Mouse (Mus musculus) Patski (cell line): ENCODE data around the gene Cask. TPM values are rescaled to one million over a fixed set of nuclear protein-coding genes. Genes with fewer than 3 reads are reported as not detected.

Source experiments
- ATAC-seq: fragments of 100-300 bp; one replicate; pipeline ENCODE4 v1.8.0; 2021
- CTCF ChIA-PET: fragments of 350-600 bp; sonication (Branson Sonifier 250); formaldehyde crosslinking; loops from one replicate; lab custom pipeline; 2022; ENCODE audit warnings: inconsistent platforms; lab: Charles Lee
- POLR2A ChIA-PET: fragments of 350-600 bp; sonication (Branson Sonifier 250); formaldehyde crosslinking; loops from one replicate; lab custom pipeline; 2022; ENCODE audit warnings: antibody characterized with exemption, inconsistent platforms; lab: Charles Lee
- DNase-seq: peaks from one replicate; pipeline ENCODE4 v3.0.0-alpha.2; 2011; ENCODE audit warnings: low read depth, low spot score
- H3K27me3 ChIP-seq: fragments of 371-371 bp; one replicate; pipeline ENCODE4 v1.5.1; 2021
- CTCF ChIP-seq: fragments of 100-300 bp; IDR thresholded peaks from one replicate; pipeline ENCODE4 v1.5.1; 2021
- in situ Hi-C: fragments of 300-500 bp; cut with MboI; formaldehyde crosslinking; loops from 3 replicates; pipeline ENCODE4 v1.11.1; 2018; ENCODE audit warnings: low pct_unique_long_range_greater_than_20kb, mixed read lengths
- polyA plus RNA-seq: library from polyadenylated mRNA; unstranded; gene quantifications from one replicate; pipeline ENCODE4 v1.2.3, GENCODE M21; 2021

Cask gene
- 70.1 TPM for polyA plus RNA-seq

DNA sequence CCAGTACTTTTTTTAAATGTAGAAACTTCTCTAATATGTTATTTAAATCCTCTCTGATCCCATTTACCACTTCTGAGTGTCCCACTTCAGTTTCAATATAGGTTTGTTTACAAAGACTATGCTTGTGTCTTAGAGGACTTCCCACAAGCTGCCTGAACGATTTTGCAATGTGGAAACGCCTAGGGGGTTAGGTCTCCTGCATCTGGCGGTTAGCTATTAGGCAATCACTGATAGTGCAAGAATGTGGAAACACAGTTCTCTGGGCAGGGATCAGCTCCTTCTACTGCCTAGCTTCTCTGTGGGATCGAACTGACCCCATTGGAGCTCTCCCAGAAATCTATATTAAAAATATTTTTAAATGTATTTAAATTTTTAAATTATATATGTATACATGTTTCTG lies at the start of gene Cask:
TSS of gene Cask (minus strand) at position 83 of the 400 bp plus-strand sequence.
- CTCF ChIA-PET = no interaction called here
- peaks cover 24% of the 10 kb centered on the region for H3K27me3 ChIP-seq
- in situ Hi-C loops = no loop called here
- ATAC-seq (peak; percentile 23), DNase-seq (no peak)
- TF ChIP-seq CTCF = no peak
- POLR2A ChIA-PET = no interaction called here

DNA sequence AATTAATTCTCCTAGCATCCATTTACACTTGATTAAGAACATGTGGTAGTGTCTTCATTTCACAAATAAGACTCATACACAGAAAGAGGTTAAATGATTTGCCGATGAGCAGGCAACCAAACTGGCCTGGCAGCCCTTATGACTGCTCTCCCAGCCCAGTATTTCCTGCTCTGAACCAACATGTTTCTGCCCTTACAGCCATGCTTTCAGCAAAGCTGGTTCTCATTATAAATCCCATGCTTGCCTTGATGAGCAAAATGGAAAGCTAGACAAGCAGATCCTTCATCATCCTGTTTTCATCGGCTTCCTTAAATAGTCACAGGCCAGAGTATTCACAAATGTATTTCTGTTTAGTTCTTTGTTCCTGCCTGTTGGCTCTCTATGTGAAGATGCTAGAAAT lies 38.8 kb upstream of the Cask start:
- ChIA-PET POLR2A (no interaction called here), CTCF (no interaction called here)
- no peak for ATAC-seq
- no peak for DNase-seq
- TF ChIP-seq CTCF = no peak
- peaks cover 28% of the 10 kb centered on the region for H3K27me3 ChIP-seq
- in situ Hi-C loops = no loop called here

DNA sequence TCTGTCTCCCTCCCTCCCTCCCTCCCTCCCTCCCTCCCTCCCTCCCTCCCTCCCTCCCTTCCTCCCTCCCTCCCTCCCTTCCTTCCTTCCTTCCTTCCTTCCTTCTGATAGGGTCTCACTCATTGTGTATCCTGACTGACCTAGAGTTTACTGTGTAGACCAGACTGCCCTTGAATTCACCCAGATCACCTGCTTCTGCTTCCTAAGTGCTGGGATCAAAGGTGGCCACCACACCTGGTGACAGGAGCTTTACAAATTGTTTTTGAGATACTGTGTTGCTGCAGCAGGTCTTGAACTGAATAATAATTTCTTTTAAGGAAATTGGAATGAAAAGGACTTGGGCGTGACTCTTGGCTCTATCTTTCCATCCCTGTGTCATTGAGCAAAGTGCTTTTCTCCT lies 33.2 kb upstream of the Cask start:
- ChIA-PET POLR2A (no interaction called here), CTCF (no interaction called here)
- no peak for ATAC-seq
- no peak for TF ChIP-seq CTCF
- DNase-seq = no peak
- in situ Hi-C loops = no loop called here
- peaks cover 26% of the 10 kb centered on the region for H3K27me3 ChIP-seq

DNA sequence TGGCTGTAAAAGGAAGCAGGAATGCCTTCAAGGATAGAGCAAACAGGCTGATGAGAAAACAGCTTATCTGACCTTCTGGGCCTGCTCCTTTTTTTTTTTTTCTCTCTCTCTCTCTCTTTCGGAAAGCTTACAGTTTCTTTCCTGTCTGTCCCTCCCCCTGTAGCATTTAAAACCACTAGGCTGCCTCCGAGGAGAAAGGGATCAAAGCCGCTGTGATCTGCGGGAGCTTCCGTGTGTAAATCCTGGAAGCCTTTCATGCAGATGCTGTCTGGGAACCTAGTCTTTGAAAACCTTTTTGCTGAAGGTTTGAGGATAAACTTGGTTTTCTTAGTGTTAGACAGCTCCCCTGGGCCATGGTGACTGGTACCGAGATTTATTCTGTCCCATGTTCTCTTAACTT lies 30.8 kb upstream of the Cask start:
- ATAC-seq (no peak), DNase-seq (no peak)
- CTCF ChIA-PET = no interaction called here
- peaks cover 27% of the 10 kb centered on the region for H3K27me3 ChIP-seq
- in situ Hi-C loops = no loop called here
- POLR2A ChIA-PET = no interaction called here
- no peak for TF ChIP-seq CTCF

DNA sequence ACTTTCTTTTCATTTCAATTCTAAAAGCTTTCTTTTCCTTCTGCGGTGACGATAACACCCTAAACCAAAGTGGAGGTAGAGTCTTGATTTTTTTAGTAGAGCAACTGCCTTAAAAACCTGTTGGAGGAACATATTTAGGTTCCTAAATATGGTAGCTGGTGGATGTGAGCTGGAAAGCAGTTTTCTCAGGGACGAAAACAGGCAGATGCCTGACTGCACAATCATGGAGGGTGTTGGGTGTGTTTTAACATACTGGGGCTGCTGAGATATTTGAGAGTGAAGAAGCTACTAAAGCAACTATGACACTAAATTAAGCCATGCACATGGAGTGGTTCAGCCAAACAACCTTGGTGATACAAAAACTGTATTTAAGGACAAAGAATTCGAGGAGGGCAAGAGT lies 9.0 kb upstream of the Cask start:
- peaks cover 30% of the 10 kb centered on the region for H3K27me3 ChIP-seq
- in situ Hi-C loops = no loop called here
- CTCF ChIA-PET = no interaction called here
- POLR2A ChIA-PET = no interaction called here
- no peak for TF ChIP-seq CTCF
- ATAC-seq (no peak), DNase-seq (no peak)

DNA sequence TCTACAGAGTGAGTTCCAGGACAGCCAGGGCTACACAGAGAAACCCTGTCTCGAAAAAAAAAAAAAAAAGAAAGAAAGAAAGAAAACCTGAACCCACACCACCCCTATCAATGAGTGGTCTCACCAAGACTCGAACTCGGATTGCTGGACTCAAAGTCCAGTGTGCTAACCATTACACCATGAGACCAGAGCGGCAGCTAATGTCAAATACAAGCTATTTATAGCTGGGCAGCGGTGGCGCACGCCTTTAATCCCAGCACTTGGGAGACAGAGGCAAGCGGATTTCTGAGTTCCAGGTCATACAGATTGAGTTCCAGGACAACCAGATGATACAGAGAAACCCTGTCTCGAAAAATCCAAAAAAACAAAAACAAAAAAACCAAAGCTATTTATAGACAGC lies 7.9 kb upstream of the Cask start:
- in situ Hi-C loops = no loop called here
- no peak for ATAC-seq
- POLR2A ChIA-PET = no interaction called here
- no peak for DNase-seq
- no peak for TF ChIP-seq CTCF
- CTCF ChIA-PET = no interaction called here
- peaks cover 30% of the 10 kb centered on the region for H3K27me3 ChIP-seq

DNA sequence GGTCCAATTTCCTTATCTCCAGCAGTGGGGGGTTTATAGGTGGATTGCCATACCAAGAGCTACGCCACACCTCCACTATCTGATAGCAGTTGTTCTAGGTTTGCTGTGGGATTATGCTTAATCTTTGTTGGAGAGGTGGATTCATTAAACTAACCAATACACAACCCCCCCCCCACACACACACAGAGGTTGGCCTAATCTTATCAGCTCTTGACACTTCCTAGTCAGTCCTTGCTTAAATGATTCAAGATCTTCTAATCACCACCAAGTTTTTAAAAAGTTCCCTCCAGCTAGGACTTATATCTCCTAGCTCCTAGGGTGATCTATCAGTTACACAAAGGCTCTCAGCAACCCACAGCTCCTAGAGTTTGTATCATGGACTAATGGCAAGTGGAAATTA lies 2.7 kb downstream of the Cask start:
- ChIA-PET POLR2A (no interaction called here), CTCF (no interaction called here)
- TF ChIP-seq CTCF = no peak
- in situ Hi-C loops = loop anchor here (10.0 kb wide), 1 partner anchor 134 kb away; no protein-coding TSS in a partner anchor
- ATAC-seq (no peak), DNase-seq (no peak)
- peaks cover 26% of the 10 kb centered on the region for H3K27me3 ChIP-seq

DNA sequence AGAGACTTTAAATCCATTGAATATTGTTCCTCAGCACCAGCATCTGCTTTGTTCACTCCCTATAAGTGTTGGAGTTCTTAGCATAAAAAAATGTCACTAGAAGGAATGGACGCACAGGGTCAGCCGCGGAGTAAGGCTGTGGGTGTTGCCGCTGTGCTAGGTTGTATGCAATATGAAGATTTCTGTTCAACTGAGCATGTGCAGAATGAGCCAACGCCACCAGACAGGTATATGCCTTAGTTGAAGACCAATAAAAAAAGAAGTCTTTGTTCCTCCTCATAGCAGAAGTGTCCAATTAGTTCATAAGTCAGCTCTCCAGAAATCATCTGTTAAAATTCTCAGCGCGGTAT lies 3.7 kb downstream of the Cask start:
- in situ Hi-C loops = loop anchor here (10.0 kb wide), 1 partner anchor 133 kb away; no protein-coding TSS in a partner anchor
- ChIA-PET CTCF (interaction anchor here (1.2 kb wide), 1 partner anchor 89 kb away, joined by 3 read pairs; no protein-coding TSS in a partner anchor), POLR2A (no interaction called here)
- DNase-seq (no peak), ATAC-seq (no peak)
- TF ChIP-seq CTCF = no peak
- H3K27me3 ChIP-seq = peaks cover 26% of the 10 kb centered on the region

DNA sequence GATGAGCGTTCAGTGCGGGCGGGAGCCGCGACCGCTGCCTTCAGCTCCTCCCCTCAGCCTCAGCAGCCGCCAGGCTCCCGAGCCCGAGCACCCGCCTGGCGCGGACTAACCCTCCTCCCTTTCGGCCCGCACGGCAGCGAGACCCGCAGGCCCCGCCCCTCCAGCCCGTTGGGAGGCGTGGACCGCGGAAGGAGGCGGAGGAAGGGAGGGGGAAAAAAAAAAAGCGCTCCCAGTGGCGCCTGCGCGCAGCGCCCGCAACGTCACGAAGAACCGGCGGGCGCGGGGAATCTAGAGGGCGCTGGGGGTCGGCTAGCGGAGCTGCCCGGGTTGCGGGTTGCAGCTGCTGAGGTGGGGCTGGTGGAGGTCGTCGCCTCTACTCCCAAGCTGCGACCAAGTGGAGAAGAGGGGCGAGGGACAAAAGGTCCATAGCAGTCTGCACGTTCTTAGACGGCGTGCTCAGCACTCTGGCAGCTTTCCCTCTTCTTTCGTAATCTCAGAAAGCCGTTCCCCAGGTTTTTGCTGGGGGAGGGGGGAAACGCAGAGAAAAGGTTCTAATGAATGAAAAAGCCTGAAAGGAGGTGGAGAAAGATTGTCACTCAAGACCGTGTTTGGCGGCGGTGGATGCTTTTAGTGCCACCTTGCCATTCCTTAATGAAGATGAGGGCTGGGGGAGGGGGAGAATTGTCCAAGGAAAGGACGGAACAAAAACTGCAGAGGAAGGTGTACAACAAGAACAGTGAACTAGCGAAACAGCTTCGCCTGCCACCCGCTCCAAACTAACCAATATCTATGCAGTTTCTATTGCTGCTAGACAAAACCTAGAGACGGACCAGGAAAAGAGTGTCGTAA lies 4.3 kb downstream of the Cask start:
- ChIA-PET POLR2A (interaction anchor here (0.7 kb wide), 1 partner anchor 1362 kb away, joined by 3 read pairs; no protein-coding TSS in a partner anchor), CTCF (interaction anchor here (1.2 kb wide), 1 partner anchor 88 kb away, joined by 3 read pairs; no protein-coding TSS in a partner anchor)
- peak; percentile 93 for ATAC-seq
- in situ Hi-C loops = loop anchor here (10.0 kb wide), 1 partner anchor 132 kb away; no protein-coding TSS in a partner anchor
- peak; percentile 35 for DNase-seq
- TF ChIP-seq CTCF = no peak
- H3K27me3 ChIP-seq = peaks cover 28% of the 10 kb centered on the region

DNA sequence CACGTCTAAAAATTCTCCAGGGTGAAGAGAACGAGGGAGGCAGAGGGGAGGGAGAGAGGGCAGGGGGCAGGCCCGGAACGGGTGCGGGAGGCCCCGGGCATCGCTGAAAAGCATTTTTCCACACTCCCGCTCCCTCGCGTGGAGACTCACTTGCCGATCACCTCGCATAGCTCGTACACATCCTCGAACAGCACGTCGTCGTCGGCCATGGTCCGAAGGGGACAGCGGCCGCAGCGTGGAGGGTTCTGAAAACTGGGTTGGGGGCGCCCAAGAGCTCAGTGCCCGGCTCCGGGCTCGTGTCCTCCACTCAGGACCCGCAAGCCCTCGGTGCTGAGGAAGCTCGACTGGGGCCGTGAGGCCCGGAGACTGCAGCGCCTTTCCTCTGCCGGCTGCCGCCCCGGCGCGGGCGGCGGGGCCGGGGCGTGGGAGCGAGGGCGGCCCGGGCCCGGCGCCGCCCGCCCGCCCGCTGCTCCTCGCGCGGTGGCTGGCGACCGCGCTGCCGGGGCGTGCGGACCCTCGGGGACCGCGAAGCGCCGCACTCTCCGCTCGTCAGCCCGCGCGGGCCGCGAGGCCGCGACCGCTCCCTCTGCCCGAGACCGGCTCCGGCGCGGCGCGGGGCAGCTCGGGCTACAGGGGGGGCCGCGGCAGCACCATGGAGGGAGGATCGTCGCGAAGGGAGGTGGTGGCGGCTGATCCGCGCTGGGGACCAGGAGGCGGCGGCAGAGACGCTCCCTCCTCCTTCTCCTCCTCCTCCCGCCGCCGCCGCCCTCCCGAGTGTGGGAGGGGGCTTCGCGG lies 5.1 kb downstream of the Cask start:
- no peak for TF ChIP-seq CTCF
- H3K27me3 ChIP-seq = peaks cover 35% of the 10 kb centered on the region
- CTCF ChIA-PET = interaction anchor here (1.1 kb wide), 1 partner anchor 136 kb away, joined by 3 read pairs; no protein-coding TSS in a partner anchor
- POLR2A ChIA-PET = interaction anchor here (0.7 kb wide), 1 partner anchor 1361 kb away, joined by 3 read pairs; no protein-coding TSS in a partner anchor
- in situ Hi-C loops = loop anchor here (10.0 kb wide), 1 partner anchor 131 kb away; no protein-coding TSS in a partner anchor
- DNase-seq (no peak), ATAC-seq (peak; percentile 38)
